Mouse (Mus musculus) stomach, adult 2 months (tissue): ENCODE measurements around the gene Fbf1. TPM values are rescaled to one million over a fixed set of nuclear protein-coding genes. Genes with fewer than 3 reads are reported as not detected.

ENCODE experiments used
- polyA plus RNA-seq: library from polyadenylated mRNA; depleted of rRNA; stranded (reverse); fragments of >200 nt; gene quantifications from 2 replicates; pipeline ENCODE4 v1.2.3, GENCODE M21; 2012; rRNA removed

Fbf1 gene
- polyA plus RNA-seq: 7.2 and 9.5 TPM in 2 replicates

GRCm38 (mm10) chr11:116167884-116168439 lies at the start of gene Fbf1:
Gene Fbf1 (minus strand): TSS chr11:116168166.

GRCm38 (mm10) chr11:116198639-116199531 lies 30.9 kb upstream of the Fbf1 start, which contains the start of the genes Ten1 and Acox1:
Gene Ten1 (plus strand): TSS chr11:116198855.
Gene Acox1 (minus strand): TSS chr11:116199045.

GRCm38 (mm10) chr11:116138468-116139138 lies 29.4 kb downstream of the Fbf1 start, which contains the start of gene Mrpl38:
Gene Mrpl38 (minus strand): TSS chr11:116138868.

GRCm38 (mm10) chr11:116130488-116131205 lies 37.3 kb downstream of the Fbf1 start, which contains the start of gene Trim65:
Gene Trim65 (minus strand): TSS chr11:116131128.

GRCm38 (mm10) chr11:116127156-116127980 lies 40.6 kb downstream of the Fbf1 start, which contains the start of gene Trim47:
Gene Trim47 (minus strand): TSS chr11:116127210.

Other genes with a start within 250 kb of the Fbf1 start
- gene Sap30bp, start 234.9 kb downstream of the Fbf1 start, polyA plus RNA-seq: 13.2 and 13.4 TPM in 2 replicates
- 9.7 and 12.0 TPM in 2 replicates for gene Recql5, start 234.7 kb downstream of the Fbf1 start, polyA plus RNA-seq
- 37.3 and 46.8 TPM in 2 replicates for gene Itgb4, start 193.5 kb downstream of the Fbf1 start, polyA plus RNA-seq
- gene Galk1, start 155.4 kb downstream of the Fbf1 start, polyA plus RNA-seq: 47.5 and 60.9 TPM in 2 replicates
- gene H3f3b, start 140.2 kb downstream of the Fbf1 start, polyA plus RNA-seq: 64.3 and 74.4 TPM in 2 replicates
- gene Unk, start 137.8 kb downstream of the Fbf1 start, polyA plus RNA-seq: 11.0 and 11.8 TPM in 2 replicates
- 8.1 and 8.3 TPM in 2 replicates for gene Unc13d, start 90.2 kb downstream of the Fbf1 start, polyA plus RNA-seq
- gene Wbp2, start 81.2 kb downstream of the Fbf1 start, polyA plus RNA-seq: 168 and 184 TPM in 2 replicates
- gene Trim47, start 41.0 kb downstream of the Fbf1 start, polyA plus RNA-seq: 47.2 and 62.0 TPM in 2 replicates
- gene Trim65, start 37.0 kb downstream of the Fbf1 start, polyA plus RNA-seq: 6.7 and 7.1 TPM in 2 replicates
- gene Mrpl38, start 29.3 kb downstream of the Fbf1 start, polyA plus RNA-seq: 49.6 and 56.5 TPM in 2 replicates
- gene Ten1, start 30.7 kb upstream of the Fbf1 start, polyA plus RNA-seq: 10.8 and 11.8 TPM in 2 replicates
- gene Acox1, start 30.9 kb upstream of the Fbf1 start, polyA plus RNA-seq: 42.7 and 56.9 TPM in 2 replicates
- gene Evpl, start 69.9 kb upstream of the Fbf1 start, polyA plus RNA-seq: 18.9 and 19.2 TPM in 2 replicates
- gene Srp68, start 106.1 kb upstream of the Fbf1 start, polyA plus RNA-seq: 18.6 and 18.9 TPM in 2 replicates
- gene Galr2, start 112.8 kb upstream of the Fbf1 start, polyA plus RNA-seq: 3.1 and 5.7 TPM in 2 replicates
- gene Exoc7, start 139.1 kb upstream of the Fbf1 start, polyA plus RNA-seq: 12.6 and 12.9 TPM in 2 replicates
- gene Foxj1, start 167.2 kb upstream of the Fbf1 start, polyA plus RNA-seq: 0.15 and 0.68 TPM in 2 replicates
- gene Rnf157, start 244.9 kb upstream of the Fbf1 start, polyA plus RNA-seq: 0.94 and 1.5 TPM in 2 replicates